Comparison of ENCODE assay signal across 8 mouse cellular contexts in genomic region chr7:127707045-127707956, GRCm38 (mm10). TPM values are rescaled to one million over a fixed set of nuclear protein-coding genes. Genes with fewer than 3 reads are reported as not detected.
DNase-seq lines count a peak whose midpoint lies in the region; ATAC-seq and TF ChIP-seq lines count a peak whose summit lies in the region.

No protein-coding gene starts in this region.

- no peaks in the 10 kb centered on the region for H3K9me3 ChIP-seq in heart, embryonic 11.5 days (replicated peaks; ENCODE audit: control insufficient read depth, low read length)
- no peaks in the 10 kb centered on the region for H3K9me3 ChIP-seq in ES-E14 (ENCODE audit: control insufficient read depth, insufficient read depth, low read depth, low read length)
- no peaks in the 10 kb centered on the region for H3K9me3 ChIP-seq in embryonic facial prominence, embryonic 11.5 days (replicated peaks; ENCODE audit: control insufficient read depth, low read length)
- H3K9me3 ChIP-seq in intestine, embryonic 16.5 days (ENCODE audit: control insufficient read depth, low read length), result no peaks in the 10 kb centered on the region
- no peaks in the 10 kb centered on the region for H3K9me3 ChIP-seq in midbrain, embryonic 15.5 days

- peak overlapping the region; percentile 87 for H3K9ac ChIP-seq in heart, embryonic 11.5 days (ENCODE audit: low read depth, low read length)
- peak overlapping the region; percentile 27 for H3K9ac ChIP-seq in ES-E14 (ENCODE audit: insufficient read depth, low read depth, low read length, poor library complexity, severe bottlenecking)
- peak overlapping the region; percentile 80 for H3K9ac ChIP-seq in embryonic facial prominence, embryonic 11.5 days (replicated peaks; ENCODE audit: low read length)
- peak overlapping the region; percentile 83 for H3K9ac ChIP-seq in intestine, embryonic 16.5 days (ENCODE audit: low read depth, low read length)
- H3K9ac ChIP-seq in midbrain, embryonic 15.5 days, result peak overlapping the region; percentile 91

- no peaks in the 10 kb centered on the region for H3K27me3 ChIP-seq in heart, embryonic 11.5 days (ENCODE audit: control insufficient read depth, insufficient read depth, low read length)
- H3K27me3 ChIP-seq in embryonic facial prominence, embryonic 11.5 days (ENCODE audit: control insufficient read depth, insufficient read depth, low read length), result no peaks in the 10 kb centered on the region
- no peaks in the 10 kb centered on the region for H3K27me3 ChIP-seq in intestine, embryonic 16.5 days (replicated peaks; ENCODE audit: control insufficient read depth, insufficient read depth, low read length)
- no peaks in the 10 kb centered on the region for H3K27me3 ChIP-seq in midbrain, embryonic 15.5 days (replicated peaks)

- WGBS in heart, embryonic 11.5 days (ENCODE audit: insufficient replicate concordance), result 27% methylated on average over 22 of the region's 22 CpGs
- 17% methylated on average over 22 of the region's 22 CpGs for WGBS in embryonic facial prominence, embryonic 11.5 days
- WGBS in intestine, embryonic 16.5 days, result 26% methylated on average over 22 of the region's 22 CpGs
- WGBS in midbrain, embryonic 15.5 days, result 24% methylated on average over 22 of the region's 22 CpGs

- H3K4me2 ChIP-seq in heart, embryonic 11.5 days, result peak overlapping the region; percentile 75
- peak overlapping the region; percentile 56 for H3K4me2 ChIP-seq in embryonic facial prominence, embryonic 11.5 days (ENCODE audit: low read depth, low read length)
- peak overlapping the region; percentile 79 for H3K4me2 ChIP-seq in intestine, embryonic 16.5 days (ENCODE audit: low read depth, low read length)
- peak overlapping the region; percentile 70 for H3K4me2 ChIP-seq in midbrain, embryonic 15.5 days

- peaks cover 16% of the 10 kb centered on the region for H3K4me1 ChIP-seq in heart, embryonic 11.5 days (ENCODE audit: control insufficient read depth, insufficient read depth, low read length)
- peaks cover 5 to 24% of the 10 kb centered on the region in 2 experiments; a peak in 3 of 4 replicates for H3K4me1 ChIP-seq in ES-E14 (ENCODE audit: control insufficient read depth in 2 of 2, insufficient read depth in 2 of 2, low read length in 2 of 2, poor library complexity in 1 of 2)
- H3K4me1 ChIP-seq in embryonic facial prominence, embryonic 11.5 days (ENCODE audit: control insufficient read depth, insufficient read depth, low read length), result peaks cover 6% of the 10 kb centered on the region
- peaks cover 23% of the 10 kb centered on the region for H3K4me1 ChIP-seq in intestine, embryonic 16.5 days (ENCODE audit: control insufficient read depth, insufficient read depth, low read length)
- H3K4me1 ChIP-seq in midbrain, embryonic 15.5 days, result peaks cover 22% of the 10 kb centered on the region

- peak overlapping the region; percentile 71 for H3K4me3 ChIP-seq in heart, embryonic 11.5 days (ENCODE audit: low read depth, low read length)
- peak overlapping the region; percentile 73 to 86 for H3K4me3 ChIP-seq in ES-E14 (ENCODE audit: insufficient read depth in 1 of 2, low read depth in 1 of 2, low read length in 2 of 2, poor library complexity in 1 of 2, severe bottlenecking in 1 of 2)
- peak overlapping the region; percentile 64 for H3K4me3 ChIP-seq in embryonic facial prominence, embryonic 11.5 days (ENCODE audit: low read depth, low read length)
- peak overlapping the region; percentile 74 for H3K4me3 ChIP-seq in intestine, embryonic 16.5 days (ENCODE audit: low read length)
- peak overlapping the region; percentile 85 for H3K4me3 ChIP-seq in midbrain, embryonic 15.5 days

- H3K27ac ChIP-seq in heart, embryonic 11.5 days (ENCODE audit: low read depth, low read length), result peak overlapping the region; percentile 93; the same call in 1 of the 2 replicates
- no peak overlapping the region; the same call in 1 of the 2 replicates for H3K27ac ChIP-seq in ES-E14 (ENCODE audit: insufficient read depth, low read depth, low read length, poor library complexity, severe bottlenecking)
- peak overlapping the region; percentile 98 for H3K27ac ChIP-seq in embryonic facial prominence, embryonic 11.5 days (replicated peaks; ENCODE audit: low read depth, low read length)
- H3K27ac ChIP-seq in intestine, embryonic 16.5 days (ENCODE audit: low read length), result peak overlapping the region; percentile 97
- H3K27ac ChIP-seq in midbrain, embryonic 15.5 days, result peak overlapping the region; percentile 93

- in situ Hi-C loops in ES-E14 (cut with MboI; ENCODE audit: low sequenced_read_pairs in 2 of 2, unreplicated experiment in 2 of 2), result no loop called here

- DNase-seq in heart, adult 9 months (ENCODE audit: low spot score in 2 of 2), result no peak
- DNase-seq in ES-E14 (ENCODE audit: low read depth, low spot score), result no peak
- peak; percentile 86 for DNase-seq in embryonic facial prominence, embryonic 11.5 days (ENCODE audit: low spot score)
- DNase-seq in layer of hippocampus, adult 11-12 months (ENCODE audit: low spot score), result no peak
- DNase-seq in urinary bladder, adult 2 months (ENCODE audit: low spot score), result no peak

- peaks cover 8% of the 10 kb centered on the region; the same call in 1 of the 2 replicates for H3K36me3 ChIP-seq in heart, embryonic 11.5 days (ENCODE audit: control insufficient read depth, insufficient read depth, low read length)
- peaks cover 14% of the 10 kb centered on the region; the same call in 1 of the 2 replicates for H3K36me3 ChIP-seq in ES-E14 (ENCODE audit: control insufficient read depth, insufficient read depth, low read length, poor library complexity, severe bottlenecking)
- H3K36me3 ChIP-seq in embryonic facial prominence, embryonic 11.5 days (replicated peaks; ENCODE audit: control insufficient read depth, insufficient read depth, low read depth, low read length), result no peaks in the 10 kb centered on the region
- H3K36me3 ChIP-seq in intestine, embryonic 16.5 days (ENCODE audit: control insufficient read depth, insufficient read depth, low read length), result peaks cover 4% of the 10 kb centered on the region; the same call in 1 of the 2 replicates
- peaks cover 20% of the 10 kb centered on the region; the same call in 1 of the 2 replicates for H3K36me3 ChIP-seq in midbrain, embryonic 15.5 days (replicated peaks)

- no peak for ATAC-seq in heart, embryonic 11.5 days (replicated peaks; ENCODE audit: insufficient number of reproducible peaks, low FRiP score, low TSS enrichment)
- ATAC-seq in embryonic facial prominence, embryonic 11.5 days (replicated peaks; ENCODE audit: insufficient number of reproducible peaks, low FRiP score, low TSS enrichment, low read depth), result 0 out of 2 replicates have a peak, but pooled peaks have one; percentile 5
- ATAC-seq in intestine, embryonic 16.5 days, result no peak
- ATAC-seq in midbrain, embryonic 15.5 days (replicated peaks), result no peak; the same call in 1 of the 2 replicates

TF ChIP-seq in ES-E14, 5 proteins besides CTCF, POLR2A, EP300 and RAD21:
- TF ChIP-seq HCFC1 (IDR thresholded peaks at IDR 0.05; ENCODE audit: borderline replicate concordance, insufficient read depth, low read length) (no peak), CHD2 (IDR thresholded peaks at IDR 0.05; ENCODE audit: low read depth, low read length) (no peak), ZC3H11A (IDR thresholded peaks at IDR 0.05; ENCODE audit: borderline replicate concordance, low read depth, low read length) (no peak), MAFK (IDR thresholded peaks at IDR 0.05; ENCODE audit: insufficient read depth, low read depth, low read length) (no peak), ZNF384 (IDR thresholded peaks at IDR 0.05; ENCODE audit: low read depth, low read length) (no peak)
TF ChIP-seq in ES-E14: peak in this region for 0.

RNA-seq across cellular contexts. Expression of gene Bcl7c, which starts 1.4 kb away (rescaled TPM):
- polyA plus RNA-seq in heart, embryonic 11.5 days (2014; fragmentation: Nextera tagmentation; extraction: Ambion mirVana), result 32.5 and 34.4 TPM in 2 replicates
- 35.6 and 36.8 TPM in 2 replicates for total RNA-seq in ES-E14 (2012; rRNA removed)
- 84.9 and 86.6 TPM in 2 replicates for polyA plus RNA-seq in embryonic facial prominence, embryonic 11.5 days (2014; fragmentation: Nextera tagmentation; extraction: Ambion mirVana)
- polyA plus RNA-seq in intestine, embryonic 16.5 days (2015; fragmentation: Nextera tagmentation; extraction: Ambion mirVana), result 24.9 and 34.5 TPM in 2 replicates
- polyA plus RNA-seq in midbrain, embryonic 15.5 days (2015; fragmentation: Nextera tagmentation; extraction: Ambion mirVana), result 52.9 and 59.2 TPM in 2 replicates
- polyA plus RNA-seq in urinary bladder, adult 2 months (2012; rRNA removed), result 26.0 and 30.3 TPM in 2 replicates

RNA-seq across cellular contexts. Expression of gene Ctf1, which starts 5.2 kb away (rescaled TPM):
- polyA plus RNA-seq in heart, embryonic 11.5 days (2014; fragmentation: Nextera tagmentation; extraction: Ambion mirVana), result 4.7 and 4.9 TPM in 2 replicates
- 2.3 and 3.0 TPM in 2 replicates for total RNA-seq in ES-E14 (2012; rRNA removed)
- polyA plus RNA-seq in embryonic facial prominence, embryonic 11.5 days (2014; fragmentation: Nextera tagmentation; extraction: Ambion mirVana), result 17.5 and 19.0 TPM in 2 replicates
- 5.2 and 6.5 TPM in 2 replicates for polyA plus RNA-seq in intestine, embryonic 16.5 days (2015; fragmentation: Nextera tagmentation; extraction: Ambion mirVana)
- 3.7 and 3.8 TPM in 2 replicates for polyA plus RNA-seq in midbrain, embryonic 15.5 days (2015; fragmentation: Nextera tagmentation; extraction: Ambion mirVana)
- 11.0 and 13.7 TPM in 2 replicates for polyA plus RNA-seq in urinary bladder, adult 2 months (2012; rRNA removed)

RNA-seq across cellular contexts. Expression of gene Ctf2, which starts 24.7 kb away (rescaled TPM):
- 0.32 TPM in 1 of 2 replicates, not detected in the other for polyA plus RNA-seq in heart, embryonic 11.5 days (2014; fragmentation: Nextera tagmentation; extraction: Ambion mirVana)
- total RNA-seq in ES-E14 (2012; rRNA removed), result 0.69 and 0.71 TPM in 2 replicates
- polyA plus RNA-seq in embryonic facial prominence, embryonic 11.5 days (2014; fragmentation: Nextera tagmentation; extraction: Ambion mirVana), result 0.15 and 0.59 TPM in 2 replicates
- 0.07 and 0.12 TPM in 2 replicates for polyA plus RNA-seq in intestine, embryonic 16.5 days (2015; fragmentation: Nextera tagmentation; extraction: Ambion mirVana)
- polyA plus RNA-seq in midbrain, embryonic 15.5 days (2015; fragmentation: Nextera tagmentation; extraction: Ambion mirVana), result 0.12 and 0.15 TPM in 2 replicates
- not detected in 2 replicates for polyA plus RNA-seq in urinary bladder, adult 2 months (2012; rRNA removed)

RNA-seq across cellular contexts. Expression of gene Fbxl19, which starts 37.0 kb away (rescaled TPM):
- 2.5 and 3.3 TPM in 2 replicates for polyA plus RNA-seq in heart, embryonic 11.5 days (2014; fragmentation: Nextera tagmentation; extraction: Ambion mirVana)
- total RNA-seq in ES-E14 (2012; rRNA removed), result 86.9 and 93.0 TPM in 2 replicates
- polyA plus RNA-seq in embryonic facial prominence, embryonic 11.5 days (2014; fragmentation: Nextera tagmentation; extraction: Ambion mirVana), result 9.4 and 9.5 TPM in 2 replicates
- polyA plus RNA-seq in intestine, embryonic 16.5 days (2015; fragmentation: Nextera tagmentation; extraction: Ambion mirVana), result 1.9 and 2.4 TPM in 2 replicates
- 10.8 and 12.1 TPM in 2 replicates for polyA plus RNA-seq in midbrain, embryonic 15.5 days (2015; fragmentation: Nextera tagmentation; extraction: Ambion mirVana)
- polyA plus RNA-seq in urinary bladder, adult 2 months (2012; rRNA removed), result 14.5 and 15.5 TPM in 2 replicates

Comparison
In these comparisons a context has a peak if more than half of its experiments do, and no peak if none do; other contexts are left out.
1. H3K9ac ChIP-seq: peak in every context shown above with its lines; median percentile 91 in midbrain, embryonic 15.5 days; 87 in heart, embryonic 11.5 days; 83 in intestine, embryonic 16.5 days; 80 in embryonic facial prominence, embryonic 11.5 days; 27 in ES-E14.